Mouse (Mus musculus) stomach, postnatal 0 days (tissue): ENCODE data around the gene Fam234b. TPM values are rescaled to one million over a fixed set of nuclear protein-coding genes. Genes with fewer than 3 reads are reported as not detected.

ENCODE experiments used
- ATAC-seq: fragments of 200-750 bp; cut with Nextera tagmentation; 2 replicates; pipeline ENCODE4 v1.8.0; 2017; ENCODE audit not compliant: low FRiP score, low TSS enrichment
- DNase-seq: peaks from one replicate; pipeline ENCODE4 v3.0.0-alpha.2; 2016; ENCODE audit warnings: low spot score
- H3K27ac ChIP-seq: fragments of 300-500 bp; sonication (generic); replicated peaks from 2 replicates; pipeline ENCODE4 v1.5.1; 2014; ENCODE audit warnings: mild to moderate bottlenecking, control low read depth
- H3K27me3 ChIP-seq: fragments of 300-500 bp; sonication (generic); 2 replicates; pipeline ENCODE4 v1.6.1; 2014; ENCODE audit warnings: low read length; ENCODE audit not compliant: control insufficient read depth, insufficient read depth
- H3K36me3 ChIP-seq: fragments of 300-500 bp; sonication (generic); 2 replicates; pipeline ENCODE4 v1.6.1; 2014; ENCODE audit warnings: low read length, mixed read lengths; ENCODE audit not compliant: control insufficient read depth, insufficient read depth
- H3K4me1 ChIP-seq: fragments of 300-500 bp; sonication (generic); replicated peaks from 2 replicates; pipeline ENCODE4 v1.6.1; 2014; ENCODE audit warnings: antibody characterized with exemption; ENCODE audit not compliant: control insufficient read depth, insufficient read depth
- H3K4me2 ChIP-seq: fragments of 300-500 bp; sonication (generic); replicated peaks from 2 replicates; pipeline ENCODE4 v1.6.1; 2014; ENCODE audit warnings: low read depth, mild to moderate bottlenecking, control low read depth, moderate library complexity
- H3K4me3 ChIP-seq: fragments of 300-500 bp; sonication (generic); 2 replicates; pipeline ENCODE4 v1.5.1; 2014; ENCODE audit warnings: low read depth, low read length, control low read depth
- H3K9ac ChIP-seq: fragments of 300-500 bp; sonication (generic); 2 replicates; pipeline ENCODE4 v1.6.1; 2014; ENCODE audit warnings: mild to moderate bottlenecking, low read length, control low read depth, mixed read lengths
- H3K9me3 ChIP-seq: fragments of 300-500 bp; sonication (generic); 2 replicates; pipeline ENCODE4 v1.6.1; 2016; ENCODE audit warnings: low read length; ENCODE audit not compliant: control insufficient read depth
- CTCF ChIP-seq: IDR thresholded peaks from 2 replicates; pipeline ENCODE4 v1.5.1; 2016; ENCODE audit warnings: antibody characterized with exemption, low read depth, mild to moderate bottlenecking, moderate library complexity
- EP300 ChIP-seq: optimal IDR thresholded peaks from 2 replicates; pipeline ENCODE3; 2016; ENCODE audit warnings: antibody characterized with exemption
- WGBS: fragments of 180-500 bp; shearing (Covaris S2); extraction: QIAGEN DNeasy Blood & Tissue Kit; methylation state at CpG from one replicate; pipeline ENCODE4 v1.1.7; 2014; 5-methylcytosine and 5-hydroxymethylcytosine counted together
- polyA plus RNA-seq: library from polyadenylated mRNA; unstranded; fragments of >200 nt; fragmentation: Nextera tagmentation; extraction: Ambion mirVana; gene quantifications from 2 replicates; pipeline ENCODE4 v1.2.1, GENCODE M21; 2015

The Fam234b gene
- polyA plus RNA-seq, 1 experiment from 2014 or later: 12.4 TPM

DNA sequence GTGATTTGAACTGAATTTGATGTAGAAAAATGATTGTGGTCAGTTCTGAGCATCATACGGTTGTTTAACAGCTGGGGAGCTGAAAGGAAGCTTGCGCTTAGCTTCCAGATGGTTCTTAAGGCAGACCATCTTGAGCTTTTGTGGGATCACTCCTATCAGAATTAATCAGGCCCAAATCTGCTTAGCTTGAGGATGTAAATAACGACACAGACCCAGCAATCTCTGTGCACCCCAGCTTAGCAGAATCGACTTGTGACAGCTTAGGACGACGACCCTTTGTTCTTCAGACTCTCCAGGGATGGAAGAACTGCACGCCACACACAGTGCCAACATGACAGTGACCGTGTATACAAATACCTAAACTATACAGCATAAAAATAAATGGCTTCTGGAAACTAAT lies 47.8 kb downstream of the Fam234b start:
- ATAC-seq: no peak
- H3K9me3 ChIP-seq: no peaks in the 10 kb centered on the region
- H3K27ac ChIP-seq: no peak overlapping the region
- no peak overlapping the region for H3K9ac ChIP-seq
- H3K4me3 ChIP-seq: no peak overlapping the region
- WGBS: 65% methylated on average over 8 of the region's 8 CpGs
- no peak for DNase-seq
- TF ChIP-seq CTCF: no peak
- no peaks in the 10 kb centered on the region for H3K36me3 ChIP-seq
- no peaks in the 10 kb centered on the region for H3K4me1 ChIP-seq
- H3K27me3 ChIP-seq: no peaks in the 10 kb centered on the region
- H3K4me2 ChIP-seq: no peak overlapping the region

DNA sequence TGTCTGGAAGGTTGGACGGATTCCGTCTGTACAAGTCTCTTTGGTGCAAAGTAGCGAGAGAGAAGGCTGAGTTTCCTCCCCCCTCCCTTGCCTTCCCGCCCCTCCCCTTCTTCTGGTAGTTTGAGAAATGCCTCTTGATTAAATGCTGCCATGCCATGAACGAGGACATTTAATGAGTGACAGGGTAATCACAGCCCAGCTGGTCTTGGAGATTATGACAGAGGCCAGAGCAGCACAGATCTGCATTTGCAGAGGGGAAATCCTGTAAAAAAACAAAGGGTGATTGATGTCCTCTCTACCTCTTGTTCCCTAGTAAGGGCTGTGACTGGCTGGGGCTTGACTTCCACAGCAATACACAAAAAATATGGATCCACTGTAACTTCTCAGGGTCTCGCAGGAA lies 50.1 kb downstream of the Fam234b start:
- 59% methylated on average over 6 of the region's 6 CpGs for WGBS
- H3K27ac ChIP-seq: no peak overlapping the region
- no peak for ATAC-seq
- no peak overlapping the region for H3K4me3 ChIP-seq
- no peaks in the 10 kb centered on the region for H3K36me3 ChIP-seq
- H3K9ac ChIP-seq: no peak overlapping the region
- no peak for DNase-seq
- H3K9me3 ChIP-seq: no peaks in the 10 kb centered on the region
- no peaks in the 10 kb centered on the region for H3K27me3 ChIP-seq
- H3K4me1 ChIP-seq: 0 out of 2 replicates have a peak, but pooled peaks cover 2% of the 10 kb centered on the region
- H3K4me2 ChIP-seq: no peak overlapping the region
- TF ChIP-seq EP300: no peak
- TF ChIP-seq CTCF: no peak

DNA sequence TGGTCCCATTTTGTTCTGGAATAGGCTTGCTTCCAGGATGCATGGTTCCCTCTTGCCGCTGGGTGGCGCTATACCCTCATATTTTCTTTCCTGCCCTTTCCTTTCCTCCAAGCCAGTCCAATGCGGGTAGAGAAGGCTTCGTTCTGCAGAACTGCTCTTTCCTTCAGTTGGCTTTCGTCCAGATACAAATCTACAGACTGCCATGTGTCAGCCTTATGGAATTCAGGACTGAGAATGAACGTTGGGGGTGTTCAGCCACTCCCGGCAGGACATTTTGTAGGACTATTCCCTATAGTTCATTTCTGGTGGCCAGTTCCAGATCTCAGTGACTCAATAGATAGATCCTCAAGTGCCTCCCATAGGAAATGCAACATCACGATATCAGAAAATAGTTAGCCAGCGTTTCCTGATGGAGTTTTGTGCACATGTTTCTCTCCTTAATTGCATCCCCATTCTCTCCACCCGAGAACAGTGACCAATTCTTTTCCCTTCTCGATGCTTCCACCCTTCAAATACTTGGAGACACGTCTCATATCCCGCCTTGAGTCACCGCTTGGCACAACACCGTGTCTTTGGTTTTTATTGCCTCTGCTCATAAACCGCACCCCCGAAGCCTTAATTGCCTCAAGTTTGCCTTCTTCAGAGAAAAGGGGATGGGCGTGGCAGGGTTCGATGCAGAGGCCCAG lies 52.2 kb downstream of the Fam234b start:
- Histone ChIP-seq H3K4me3 (no peak overlapping the region), H3K9me3 (no peaks in the 10 kb centered on the region), H3K4me2 (peak overlapping the region; percentile 13; the same call in 1 of the 2 replicates), H3K36me3 (no peaks in the 10 kb centered on the region), H3K4me1 (0 out of 2 replicates have a peak, but pooled peaks cover 2% of the 10 kb centered on the region), H3K27me3 (no peaks in the 10 kb centered on the region), H3K27ac (peak overlapping the region; percentile 61), H3K9ac (no peak overlapping the region)
- peak; percentile 78 for DNase-seq
- WGBS: 22% methylated on average over 19 of the region's 19 CpGs
- TF ChIP-seq EP300 (peak; percentile 27), CTCF (peak; percentile 98)
- ATAC-seq: peak; percentile 85

DNA sequence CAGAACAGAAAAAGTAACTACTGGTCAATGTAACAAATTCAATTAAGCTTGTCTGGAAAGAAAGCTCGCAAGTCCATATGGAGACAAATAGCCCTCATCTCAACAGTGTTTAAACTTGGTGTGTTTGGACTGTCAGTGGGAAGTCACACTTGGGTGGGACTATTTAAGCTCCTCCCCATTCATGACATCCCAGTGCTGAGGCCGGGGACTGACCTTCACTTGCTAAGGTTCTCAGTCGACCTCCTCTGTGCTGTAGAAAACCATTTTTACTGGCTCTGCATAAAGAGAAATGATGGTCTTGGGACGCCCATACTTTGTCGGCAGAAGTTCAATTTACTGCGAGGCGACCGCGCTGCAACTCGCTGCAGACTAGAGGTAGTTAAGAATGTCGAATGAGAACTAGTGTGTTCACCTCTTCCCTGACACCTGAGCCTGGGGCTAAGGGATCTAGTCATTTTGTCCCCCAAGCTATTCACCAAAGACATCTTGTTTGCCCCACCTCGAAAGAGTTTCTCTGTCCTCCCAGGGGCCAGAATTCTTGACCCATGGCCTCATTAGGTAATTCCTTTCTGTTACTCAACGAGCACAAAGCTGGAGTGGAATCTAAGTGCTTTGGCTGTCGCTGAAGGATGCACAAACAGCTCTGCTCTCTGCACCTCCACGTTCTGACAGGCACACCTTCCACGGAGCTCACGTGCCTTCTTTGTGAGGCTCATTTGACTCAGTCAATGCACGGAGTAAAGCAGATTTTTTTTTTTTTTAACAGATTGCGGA lies 53.3 kb downstream of the Fam234b start:
- DNase-seq (no peak), ATAC-seq (no peak)
- no peak overlapping the region for H3K4me2 ChIP-seq
- 0 out of 2 replicates have a peak, but pooled peaks cover 2% of the 10 kb centered on the region for H3K4me1 ChIP-seq
- no peaks in the 10 kb centered on the region for H3K9me3 ChIP-seq
- no peaks in the 10 kb centered on the region for H3K36me3 ChIP-seq
- no peaks in the 10 kb centered on the region for H3K27me3 ChIP-seq
- no peak for TF ChIP-seq EP300
- no peak overlapping the region for H3K4me3 ChIP-seq
- H3K27ac ChIP-seq: peak overlapping the region; percentile 61
- 61% methylated on average over 19 of the region's 19 CpGs for whole genome bisulfite sequencing
- no peak overlapping the region for H3K9ac ChIP-seq

DNA sequence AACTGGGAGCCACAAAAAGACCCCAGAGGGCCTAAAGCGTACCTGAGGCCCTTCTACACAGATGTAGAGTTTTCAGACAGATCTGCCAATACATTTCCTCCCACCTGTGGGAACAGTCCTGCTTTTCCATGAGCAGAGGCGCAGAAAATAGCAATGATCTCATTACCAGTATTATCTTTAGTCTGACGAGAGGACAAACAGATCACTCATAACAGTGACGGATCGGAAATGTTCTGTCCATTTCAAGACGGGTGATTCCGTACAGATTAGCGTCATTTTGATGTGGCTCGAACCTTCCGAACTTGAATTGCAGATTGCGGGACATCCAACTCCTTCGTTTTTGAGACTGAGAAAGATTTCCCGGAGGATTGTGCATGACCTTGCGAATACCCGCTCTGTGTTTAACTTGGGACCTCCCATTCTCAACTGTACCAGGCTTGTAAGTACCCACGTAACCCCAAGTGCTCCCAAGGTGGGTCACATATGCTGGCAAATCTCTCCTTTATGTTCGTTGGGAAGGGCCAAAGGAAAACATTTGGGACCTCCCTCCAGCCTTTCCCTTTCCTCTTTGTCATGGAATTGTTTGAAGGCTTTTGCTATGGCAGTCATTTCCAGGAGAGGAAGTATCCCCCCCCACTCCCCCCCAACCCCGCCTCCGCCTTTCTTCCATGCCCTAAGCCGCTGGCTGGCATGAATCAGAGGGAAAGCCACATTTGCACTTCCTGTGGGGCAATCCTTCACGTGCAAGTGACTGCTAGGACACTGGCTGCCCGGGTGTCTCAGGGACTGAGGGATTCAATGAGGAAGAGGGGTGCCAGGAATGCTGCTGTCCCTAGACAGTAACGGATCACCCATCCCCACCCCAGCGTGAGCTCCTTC lies 54.3 kb downstream of the Fam234b start:
- H3K9me3 ChIP-seq: no peaks in the 10 kb centered on the region
- H3K4me2 ChIP-seq: peak overlapping the region; percentile 45
- TF ChIP-seq EP300 (no peak), CTCF (no peak)
- H3K4me1 ChIP-seq: 0 out of 2 replicates have a peak, but pooled peaks cover 2% of the 10 kb centered on the region
- H3K27me3 ChIP-seq: no peaks in the 10 kb centered on the region
- H3K4me3 ChIP-seq: no peak overlapping the region
- H3K9ac ChIP-seq: peak overlapping the region; percentile 38; the same call in 1 of the 2 replicates
- H3K27ac ChIP-seq: peak overlapping the region; percentile 81
- DNase-seq (peak; percentile 61), ATAC-seq (peak; percentile 45)
- 50% methylated on average over 24 of the region's 24 CpGs for WGBS
- no peaks in the 10 kb centered on the region for H3K36me3 ChIP-seq
